Mouse (Mus musculus): ENCODE measurements around the gene Rad9b. TPM values are rescaled to one million over a fixed set of nuclear protein-coding genes. Genes with fewer than 3 reads are reported as not detected.
A peak's percentile ranks its signal among the peaks of the same experiment; 100 is the strongest.

Gene Rad9b
- total RNA-seq (2015; ENCODE audit: low replicate concordance) (0.36 TPM in 1 of 2 replicates, not detected in the other), total RNA-seq (2017; ENCODE audit: low replicate concordance) (0.15 and 4.1 TPM in 2 replicates)

DNA sequence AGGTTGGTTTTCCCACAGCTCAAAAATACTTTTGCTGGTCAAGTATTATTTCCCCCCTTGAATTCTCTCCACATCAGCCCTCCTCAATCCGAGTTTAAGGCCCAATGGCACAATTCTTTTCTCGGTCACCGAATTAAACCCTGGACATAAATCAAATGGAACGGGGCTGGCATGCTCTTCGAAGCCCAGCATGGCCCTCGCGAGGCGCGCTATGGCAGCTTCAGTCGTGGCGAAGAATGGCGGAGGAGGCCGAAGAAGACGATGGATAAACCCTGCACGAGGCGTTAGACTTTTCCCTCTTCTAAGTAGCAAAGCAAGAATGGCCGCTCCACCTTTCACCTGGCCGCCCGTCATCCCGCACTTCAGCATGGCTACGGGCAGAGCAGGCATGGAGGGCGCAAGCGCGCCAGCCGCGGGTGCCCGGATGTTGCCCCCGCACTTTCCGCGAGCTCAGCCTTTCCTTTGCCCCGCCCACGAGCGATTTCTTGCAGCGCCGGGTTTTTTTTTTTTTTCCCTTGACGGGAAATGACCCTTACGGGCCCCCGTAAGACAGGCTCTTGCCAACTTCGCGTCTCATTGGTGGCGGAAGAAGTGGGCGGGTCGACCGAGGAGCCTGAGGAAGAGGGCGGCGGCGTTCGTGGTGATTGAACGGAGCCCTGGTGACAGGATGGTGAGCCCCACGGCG lies at the start of gene Rad9b, which contains the start of gene Vps29:
TSS of gene Rad9b (minus strand) at position 427 of the 685 bp plus-strand sequence.
TSS of gene Vps29 (plus strand) at position 563 of the 685 bp plus-strand sequence.
- peak; percentile 98 for ATAC-seq (replicated peaks; ENCODE audit: low FRiP score, poor library complexity, severe bottlenecking)

- no peak for ATAC-seq (replicated peaks; ENCODE audit: low FRiP score, poor library complexity, severe bottlenecking)
Observed at GRCm38 (mm10) chr5:122403362-122403761, 49.3 kb upstream of the Rad9b start.

GRCm38 (mm10) chr5:122402772-122403171 lies 48.7 kb upstream of the Rad9b start:
- ATAC-seq (replicated peaks; ENCODE audit: low FRiP score, poor library complexity, severe bottlenecking), result no peak

GRCm38 (mm10) chr5:122402160-122402559 lies 48.1 kb upstream of the Rad9b start:
- ATAC-seq (replicated peaks; ENCODE audit: low FRiP score, poor library complexity, severe bottlenecking), result no peak

DNA sequence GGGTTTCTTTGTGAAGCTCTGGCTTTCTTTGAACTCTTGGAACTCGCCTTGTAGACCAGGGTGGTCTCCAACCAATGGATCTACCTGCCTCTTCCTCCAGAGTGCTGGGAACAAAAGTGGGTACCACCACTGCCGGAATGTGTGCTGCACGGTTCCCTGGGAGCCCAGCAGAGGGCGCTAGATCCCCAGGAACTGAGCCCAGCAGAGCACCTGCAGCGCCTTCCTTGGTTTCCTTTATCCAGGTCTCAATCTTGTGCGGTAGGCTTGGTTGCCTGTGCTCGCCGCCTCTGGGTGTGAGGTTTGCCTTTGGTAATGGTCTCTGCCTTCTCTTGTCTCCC lies 47.2 kb upstream of the Rad9b start:
- peak; percentile 68 for ATAC-seq (replicated peaks; ENCODE audit: low FRiP score, poor library complexity, severe bottlenecking)

DNA sequence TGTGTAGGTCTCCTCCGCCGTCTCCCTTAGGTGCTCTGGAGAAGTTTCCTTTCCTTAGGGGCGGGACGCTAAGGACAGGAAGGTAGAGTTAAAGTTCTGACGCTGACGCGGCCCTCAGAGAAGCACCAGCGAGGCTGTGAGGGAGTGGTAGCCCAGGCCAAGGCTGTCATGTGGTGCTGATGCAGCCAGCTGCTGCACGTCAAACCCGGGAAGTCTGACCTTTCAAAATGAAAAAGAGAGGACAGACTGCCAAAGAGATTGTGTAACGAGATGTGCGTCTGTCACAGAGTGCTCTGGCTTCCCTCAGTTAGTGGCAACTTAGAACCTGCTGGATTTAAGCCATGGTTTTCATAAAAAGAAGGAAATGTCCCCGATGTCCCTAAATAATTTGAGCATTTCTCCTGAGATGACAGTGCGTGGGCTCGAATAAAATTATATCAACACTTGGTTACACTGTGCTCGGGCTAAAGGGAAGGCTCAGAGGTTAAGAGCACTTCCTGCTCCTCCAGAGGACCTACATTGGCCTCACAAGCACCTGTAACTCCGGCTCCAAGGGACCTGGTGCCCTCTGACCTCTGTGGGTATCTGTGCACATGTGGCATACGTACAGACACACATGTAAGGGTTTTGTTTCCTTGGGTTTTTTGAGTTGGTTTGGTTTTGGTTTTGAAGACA lies 46.7 kb upstream of the Rad9b start:
- no peak for ATAC-seq (replicated peaks; ENCODE audit: low FRiP score, poor library complexity, severe bottlenecking)

- ATAC-seq (replicated peaks; ENCODE audit: low FRiP score, poor library complexity, severe bottlenecking), result no peak
Observed at GRCm38 (mm10) chr5:122399871-122400270, 45.8 kb upstream of the Rad9b start.

- ATAC-seq (replicated peaks; ENCODE audit: low FRiP score, poor library complexity, severe bottlenecking), result no peak
Observed at GRCm38 (mm10) chr5:122397495-122397894, 43.5 kb upstream of the Rad9b start.

DNA sequence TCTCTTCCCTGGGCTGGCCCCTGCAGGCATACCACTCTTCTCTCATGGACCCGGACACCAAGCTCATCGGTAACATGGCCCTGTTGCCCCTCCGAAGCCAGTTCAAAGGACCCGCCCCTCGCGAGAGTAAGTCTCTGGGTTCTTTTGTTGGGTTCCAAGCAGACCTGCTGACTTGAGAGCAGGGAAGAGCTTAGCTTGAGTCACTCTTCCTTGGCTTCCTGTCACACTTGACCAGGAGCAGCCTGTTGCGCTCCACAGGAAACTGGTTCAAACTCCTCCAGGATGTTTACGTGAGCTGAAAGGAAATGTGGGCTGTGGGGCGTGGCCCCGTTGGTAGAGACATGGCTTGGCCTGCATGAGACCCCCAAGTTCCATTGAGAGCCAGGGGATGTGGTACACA lies 42.8 kb upstream of the Rad9b start:
- no peak for ATAC-seq (replicated peaks; ENCODE audit: low FRiP score, poor library complexity, severe bottlenecking)

DNA sequence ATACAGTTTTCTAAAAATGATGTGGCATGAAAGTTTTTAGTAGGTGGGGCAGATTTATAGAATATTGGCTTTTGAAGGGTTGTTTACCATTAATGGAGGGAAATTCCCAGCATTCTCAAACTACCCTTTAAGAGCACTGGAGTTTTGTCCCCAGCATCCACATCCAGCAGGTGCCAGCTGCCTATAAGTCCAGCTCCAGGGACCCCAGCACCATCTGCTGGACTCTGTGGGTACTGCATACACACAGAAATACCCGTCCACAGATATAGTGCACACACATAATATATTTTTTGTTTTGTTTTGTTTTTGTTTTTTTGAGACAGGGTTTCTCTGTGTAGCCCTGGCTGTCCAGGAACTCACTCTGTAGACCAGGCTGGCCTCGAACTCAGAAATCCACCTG lies 39.9 kb upstream of the Rad9b start:
- peak; percentile 67 for ATAC-seq (replicated peaks; ENCODE audit: low FRiP score, poor library complexity, severe bottlenecking)

GRCm38 (mm10) chr5:122392227-122393004 lies 38.4 kb upstream of the Rad9b start:
- peak; percentile 37 for ATAC-seq (replicated peaks; ENCODE audit: low FRiP score, poor library complexity, severe bottlenecking)

- ATAC-seq (replicated peaks; ENCODE audit: low FRiP score, poor library complexity, severe bottlenecking), result peak; percentile 95
Observed at GRCm38 (mm10) chr5:122391786-122392180, 37.8 kb upstream of the Rad9b start, which contains the start of gene Arpc3. Gene Arpc3 (plus strand): TSS chr5:122391878.

- no peak for ATAC-seq (replicated peaks; ENCODE audit: low FRiP score, poor library complexity, severe bottlenecking)
Observed at GRCm38 (mm10) chr5:122391178-122391785, 37.2 kb upstream of the Rad9b start.

GRCm38 (mm10) chr5:122390671-122391070 lies 36.6 kb upstream of the Rad9b start:
- ATAC-seq (replicated peaks; ENCODE audit: low FRiP score, poor library complexity, severe bottlenecking), result no peak

DNA sequence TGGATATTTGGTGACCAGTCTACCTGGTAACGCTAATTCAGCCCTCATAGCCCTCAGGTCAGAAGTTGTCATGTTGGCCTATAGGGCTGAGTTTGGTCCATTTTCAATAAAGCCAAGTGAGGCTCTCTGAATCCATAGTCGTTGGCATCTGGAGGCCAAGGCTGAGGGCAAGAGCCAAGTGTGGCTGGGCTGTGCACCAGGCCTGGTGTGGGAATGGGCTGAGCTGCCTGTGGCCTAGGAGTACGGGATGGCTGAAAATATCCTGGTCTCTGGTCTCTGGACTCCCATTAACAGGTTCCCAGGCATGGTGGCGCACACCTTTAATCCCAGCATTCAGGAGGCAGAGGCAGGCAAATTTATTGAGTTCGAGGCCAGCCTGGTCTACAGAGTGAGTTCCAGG lies 36.0 kb upstream of the Rad9b start:
- ATAC-seq (replicated peaks; ENCODE audit: low FRiP score, poor library complexity, severe bottlenecking), result no peak

DNA sequence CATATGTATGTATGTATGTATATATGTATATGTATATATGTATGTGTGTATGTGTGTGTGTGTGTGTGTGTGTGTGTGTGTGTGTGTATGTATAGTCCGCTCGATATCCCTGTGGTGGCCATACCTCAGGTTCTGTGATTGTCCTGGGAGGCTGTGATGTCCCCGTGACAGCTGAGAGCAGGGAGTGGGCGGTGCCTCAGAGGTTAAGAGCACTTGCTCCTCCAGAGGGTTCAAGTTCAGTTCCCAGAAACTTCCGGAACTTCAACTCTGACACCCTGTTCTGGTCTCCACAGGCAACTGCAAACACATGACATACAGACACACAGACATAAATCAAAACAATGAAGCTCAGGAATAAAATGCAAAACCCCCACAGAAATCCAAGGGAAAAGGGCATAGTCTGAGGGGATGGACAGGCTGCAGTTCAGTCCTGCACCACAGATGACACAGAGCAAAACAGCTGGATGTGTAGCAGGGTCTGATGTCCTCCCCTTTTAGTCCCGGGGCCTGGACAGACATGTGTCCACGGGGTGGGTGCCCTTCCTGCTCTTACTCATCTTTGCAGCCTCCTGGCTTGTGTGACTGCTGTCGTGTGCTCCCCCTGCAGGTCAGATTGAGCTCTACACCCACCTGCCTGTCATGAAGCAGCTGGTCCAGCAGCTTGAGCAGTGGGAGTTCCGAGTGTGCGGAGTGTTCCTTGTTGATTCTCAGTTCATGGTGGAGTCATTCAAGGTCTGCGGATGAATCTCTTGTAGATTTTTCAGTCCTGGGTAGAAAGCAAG lies 25.5 kb upstream of the Rad9b start:
- peak; percentile 96 for ATAC-seq (replicated peaks; ENCODE audit: low FRiP score, poor library complexity, severe bottlenecking)

GRCm38 (mm10) chr5:122378171-122378570 lies 24.1 kb upstream of the Rad9b start:
- no peak for ATAC-seq (replicated peaks; ENCODE audit: low FRiP score, poor library complexity, severe bottlenecking)

DNA sequence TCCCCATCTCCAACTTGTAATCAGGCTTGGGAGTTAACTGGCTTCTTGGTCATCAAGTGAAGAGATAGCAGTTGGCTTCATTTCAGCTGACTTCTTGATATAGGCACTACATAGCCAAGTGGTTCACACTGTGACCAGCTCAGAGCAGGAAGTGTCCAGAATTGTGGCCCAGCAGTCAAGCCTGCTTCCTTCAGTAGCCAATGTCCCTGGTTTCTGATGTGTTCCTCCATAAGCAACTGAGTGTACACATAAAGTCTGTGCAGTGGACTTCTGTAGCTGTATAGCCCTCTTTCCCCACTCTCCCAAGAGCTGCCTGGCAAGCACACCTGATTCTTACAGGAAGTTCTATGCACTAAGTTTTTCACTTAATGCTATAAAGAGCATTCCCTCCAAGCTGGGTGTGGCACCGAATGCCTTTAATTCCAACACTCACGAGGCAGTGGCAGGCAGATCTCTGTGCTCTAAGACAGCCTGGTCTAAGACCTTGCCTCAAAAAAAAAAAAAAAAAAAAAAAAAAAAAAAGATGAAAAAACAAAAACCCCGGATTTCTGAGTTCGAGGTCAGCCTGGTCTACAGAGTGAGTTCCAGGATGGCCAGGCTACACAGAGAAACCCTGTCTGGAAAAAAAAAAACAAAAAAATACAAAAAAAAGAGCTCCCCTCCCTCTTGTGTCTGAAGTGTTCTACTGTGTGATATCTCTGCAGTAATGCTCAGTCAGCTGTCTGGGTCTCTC lies 23.2 kb upstream of the Rad9b start:
- ATAC-seq (replicated peaks; ENCODE audit: low FRiP score, poor library complexity, severe bottlenecking), result no peak

DNA sequence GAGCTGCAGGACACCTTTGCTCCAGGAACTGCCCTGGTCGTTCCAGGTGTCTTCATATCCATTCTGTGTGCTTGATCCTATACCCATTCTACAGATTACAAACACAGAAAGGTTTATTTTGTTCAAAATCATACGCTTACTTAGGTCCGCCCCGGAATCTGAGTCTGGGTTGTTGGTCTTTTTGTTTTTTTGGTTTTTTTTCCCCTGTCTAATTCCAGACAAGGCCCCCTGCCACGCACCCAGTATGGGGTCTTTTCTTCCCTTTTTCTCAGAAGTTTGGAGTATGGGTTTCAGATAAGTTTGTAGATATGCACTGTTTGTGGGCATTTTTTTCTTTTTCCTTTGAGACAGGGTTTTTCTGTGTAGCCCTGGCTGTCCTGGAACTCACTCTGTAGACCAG lies 18.8 kb upstream of the Rad9b start:
- no peak for ATAC-seq (replicated peaks; ENCODE audit: low FRiP score, poor library complexity, severe bottlenecking)

Measured in erythroid progenitor cell, adult 5-6 weeks (primary cell).